ENCODE assay signal across 9 mouse cellular contexts in genomic region chr1:88562361-88562760, GRCm38 (mm10). TPM values are rescaled to one million over a fixed set of nuclear protein-coding genes. Genes with fewer than 3 reads are reported as not detected.
DNase-seq lines count a peak whose midpoint lies in the region; ATAC-seq and TF ChIP-seq lines count a peak whose summit lies in the region.
"Had no signal": no experiment of that assay in that cellular context is flagged by ENCODE, and none has a peak within 500 bp of the region (broad histone marks: within the 10 kb centered on the region; RNA-seq: fewer than 3 reads in every experiment).

No protein-coding gene starts in this region.

- H3K9me3 ChIP-seq in kidney, embryonic 14.5 days (ENCODE audit: control insufficient read depth, low read length): peaks cover 4% of the 10 kb centered on the region
- H3K9me3 ChIP-seq in limb, embryonic 14.5 days (ENCODE audit: control insufficient read depth, low read length): peaks cover 5% of the 10 kb centered on the region; the same call in 1 of the 2 replicates
- no peaks in the 10 kb centered on the region for H3K9me3 ChIP-seq in stomach, postnatal 0 days (ENCODE audit: control insufficient read depth, low read length)
- H3K9me3 ChIP-seq: embryonic facial prominence, embryonic 12.5 days had no signal

- H3K27me3 ChIP-seq in kidney, embryonic 14.5 days (ENCODE audit: control insufficient read depth, insufficient read depth, low read length): no peaks in the 10 kb centered on the region
- H3K27me3 ChIP-seq in limb, embryonic 14.5 days (ENCODE audit: control insufficient read depth, insufficient read depth, low read length): no peaks in the 10 kb centered on the region
- no peaks in the 10 kb centered on the region for H3K27me3 ChIP-seq in stomach, postnatal 0 days (ENCODE audit: control insufficient read depth, insufficient read depth, low read length)
- H3K27me3 ChIP-seq: embryonic facial prominence, embryonic 12.5 days had no signal

- H3K4me2 ChIP-seq in kidney, embryonic 14.5 days (replicated peaks; ENCODE audit: low read depth, low read length): no peak overlapping the region
- no peak overlapping the region for H3K4me2 ChIP-seq in limb, embryonic 14.5 days (replicated peaks; ENCODE audit: low read depth, low read length, severe bottlenecking)
- H3K4me2 ChIP-seq in stomach, postnatal 0 days (replicated peaks; ENCODE audit: low read depth): no peak overlapping the region
- H3K4me2 ChIP-seq: embryonic facial prominence, embryonic 12.5 days had no signal

- H3K9ac ChIP-seq in kidney, embryonic 14.5 days (ENCODE audit: low read depth, low read length): no peak overlapping the region
- no peak overlapping the region for H3K9ac ChIP-seq in limb, embryonic 14.5 days (ENCODE audit: low read depth, low read length, severe bottlenecking)
- H3K9ac ChIP-seq in stomach, postnatal 0 days (ENCODE audit: low read length): no peak overlapping the region
- H3K9ac ChIP-seq: embryonic facial prominence, embryonic 12.5 days had no signal

- H3K4me3 ChIP-seq in kidney, embryonic 14.5 days (ENCODE audit: low read length): no peak overlapping the region
- H3K4me3 ChIP-seq in limb, embryonic 14.5 days (replicated peaks; ENCODE audit: low read length): no peak overlapping the region
- H3K4me3 ChIP-seq in stomach, postnatal 0 days (ENCODE audit: low read depth, low read length): no peak overlapping the region
- H3K4me3 ChIP-seq: embryonic facial prominence, embryonic 12.5 days had no signal

- peaks cover 15% of the 10 kb centered on the region for H3K4me1 ChIP-seq in kidney, embryonic 14.5 days (ENCODE audit: control insufficient read depth, insufficient read depth, low read length)
- H3K4me1 ChIP-seq in limb, embryonic 14.5 days (ENCODE audit: control insufficient read depth, insufficient read depth, low read length): peaks cover 4% of the 10 kb centered on the region; the same call in 1 of the 2 replicates
- H3K4me1 ChIP-seq in stomach, postnatal 0 days (replicated peaks; ENCODE audit: control insufficient read depth, insufficient read depth): peaks cover 4% of the 10 kb centered on the region; the same call in 1 of the 2 replicates

- no peaks in the 10 kb centered on the region for H3K36me3 ChIP-seq in kidney, embryonic 14.5 days (ENCODE audit: control insufficient read depth, insufficient read depth, low read length)
- no peaks in the 10 kb centered on the region for H3K36me3 ChIP-seq in limb, embryonic 14.5 days (ENCODE audit: control insufficient read depth, insufficient read depth, low read length)
- H3K36me3 ChIP-seq in stomach, postnatal 0 days (ENCODE audit: control insufficient read depth, insufficient read depth, low read length): no peaks in the 10 kb centered on the region
- H3K36me3 ChIP-seq: embryonic facial prominence, embryonic 12.5 days had no signal

- no peak for TF ChIP-seq EP300 in stomach, postnatal 0 days (optimal IDR thresholded peaks at IDR 0.05)

- H3K27ac ChIP-seq in kidney, embryonic 14.5 days (ENCODE audit: low read depth, low read length): no peak overlapping the region
- H3K27ac ChIP-seq in limb, embryonic 14.5 days (replicated peaks; ENCODE audit: low read depth, low read length): no peak overlapping the region
- H3K27ac ChIP-seq in stomach, postnatal 0 days (replicated peaks): no peak overlapping the region
- H3K27ac ChIP-seq: embryonic facial prominence, embryonic 12.5 days had no signal

- peak; percentile 89 to 91 for DNase-seq in B cell, adult 2 months
- peak; percentile 73 for DNase-seq in adrenal gland, adult 8-10 months
- peak; percentile 87 for DNase-seq in embryo, embryonic 11 days
- peak; percentile 80 to 93 for DNase-seq in heart, adult 18-20 months
- peak; percentile 56 for DNase-seq in limb, embryonic 14.5 days (ENCODE audit: low spot score)
- peak; percentile 87 to 89 for DNase-seq in natural killer cell, adult 2 months (ENCODE audit: low spot score in 2 of 2)
- DNase-seq in stomach, postnatal 0 days (ENCODE audit: low spot score): peak; percentile 86

- TF ChIP-seq POLR2A in limb, embryonic 14.5 days (IDR thresholded peaks at IDR 0.05; ENCODE audit: borderline replicate concordance, extremely low read depth, insufficient read depth, insufficient read length): no peak

- TF ChIP-seq CTCF in stomach, postnatal 0 days (IDR thresholded peaks at IDR 0.05; ENCODE audit: low read depth): peak; percentile 95

- ATAC-seq in kidney, embryonic 14.5 days (ENCODE audit: low FRiP score, low TSS enrichment): peak; percentile 54
- no peak for ATAC-seq in limb, embryonic 14.5 days (ENCODE audit: low FRiP score, low read depth)
- ATAC-seq in stomach, postnatal 0 days (ENCODE audit: low FRiP score, low TSS enrichment): peak; percentile 78

- 27% methylated on average over 3 of the region's 3 CpGs for WGBS in kidney, embryonic 14.5 days
- 36% methylated on average over 3 of the region's 3 CpGs for WGBS in limb, embryonic 14.5 days
- 50% methylated on average over 3 of the region's 3 CpGs for WGBS in stomach, postnatal 0 days

RNA-seq across cellular contexts. Expression of gene Glrp1, which starts 52.5 kb away (rescaled TPM):
- not detected for total RNA-seq in adrenal gland, adult 8-10 months (2022)
- under 1 TPM in 1 of 2 experiments, not detected in 1; 0.17 TPM for total RNA-seq in heart, adult 18-20 months (2021)
- polyA plus RNA-seq in kidney, embryonic 14.5 days (2014; fragmentation: Nextera tagmentation; extraction: Ambion mirVana): 0.11 TPM in 1 of 2 replicates, not detected in the other
- 0.05 TPM in 1 of 2 replicates, not detected in the other for polyA plus RNA-seq in limb, embryonic 14.5 days (2012; rRNA removed)
- not detected in 2 replicates for polyA plus RNA-seq in limb, embryonic 14.5 days (2014; fragmentation: Nextera tagmentation; extraction: Ambion mirVana)
- not detected in 2 replicates for polyA plus RNA-seq in stomach, postnatal 0 days (2015; fragmentation: Nextera tagmentation; extraction: Ambion mirVana)
- polyA plus RNA-seq: embryonic facial prominence, embryonic 12.5 days had no signal
